Comparison of ENCODE assay signal across 15 mouse cellular contexts in the genomic region with DNA sequence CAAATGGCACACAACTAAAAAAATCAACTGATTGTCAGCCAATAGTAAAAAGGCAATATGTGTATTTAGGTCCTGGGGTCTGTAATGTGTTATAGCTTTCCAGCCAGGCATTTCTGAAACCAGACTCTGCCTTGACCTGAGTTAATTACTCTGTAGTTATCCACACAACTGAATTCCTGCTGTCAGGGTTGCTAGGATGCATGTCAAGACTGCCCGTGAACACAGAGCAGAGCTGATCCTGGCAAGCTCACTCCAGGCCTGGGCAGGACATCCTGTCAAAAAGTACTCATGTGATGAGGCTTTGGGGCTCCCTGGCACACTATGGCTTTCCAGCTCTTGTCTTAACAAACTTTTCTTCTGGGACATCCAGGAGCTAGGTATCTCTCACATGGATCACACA.
DNase-seq lines count a peak whose midpoint lies in the region; ATAC-seq and TF ChIP-seq lines count a peak whose summit lies in the region.
"Had no signal": no experiment of that assay in that cellular context is flagged by ENCODE, and none has a peak within 500 bp of the region (broad histone marks: within the 10 kb centered on the region; RNA-seq: fewer than 3 reads in every experiment).

No protein-coding gene starts in this region.

- no peak overlapping the region for H3K4me3 ChIP-seq in neural tube, embryonic 15.5 days (replicated peaks)
- H3K4me3 ChIP-seq in hindbrain, postnatal 0 days (ENCODE audit: low read length): no peak overlapping the region
- H3K4me3 ChIP-seq: embryonic facial prominence, embryonic 12.5 days; gastrocnemius, adult 2 months; layer of hippocampus, adult 2 months had no signal

- H3K27ac ChIP-seq in neural tube, embryonic 15.5 days (replicated peaks): no peak overlapping the region
- no peak overlapping the region for H3K27ac ChIP-seq in hindbrain, postnatal 0 days
- H3K27ac ChIP-seq: embryonic facial prominence, embryonic 12.5 days; gastrocnemius, adult 2 months; layer of hippocampus, adult 2 months had no signal

- no peak for ATAC-seq in neural tube, embryonic 15.5 days (ENCODE audit: low FRiP score)
- ATAC-seq in hindbrain, postnatal 0 days: peak; percentile 67

- H3K4me1 ChIP-seq in neural tube, embryonic 15.5 days: no peaks in the 10 kb centered on the region
- H3K4me1 ChIP-seq in hindbrain, postnatal 0 days (ENCODE audit: insufficient read depth, low read length): no peaks in the 10 kb centered on the region
- H3K4me1 ChIP-seq: embryonic facial prominence, embryonic 12.5 days had no signal

- no peaks in the 10 kb centered on the region for H3K36me3 ChIP-seq in neural tube, embryonic 15.5 days
- H3K36me3 ChIP-seq in hindbrain, postnatal 0 days (ENCODE audit: insufficient read depth, low read length): no peaks in the 10 kb centered on the region
- H3K36me3 ChIP-seq: embryonic facial prominence, embryonic 12.5 days; G1E had no signal

- no peaks in the 10 kb centered on the region for H3K9me3 ChIP-seq in neural tube, embryonic 15.5 days (replicated peaks)
- no peaks in the 10 kb centered on the region for H3K9me3 ChIP-seq in hindbrain, postnatal 0 days (ENCODE audit: low read length)
- H3K9me3 ChIP-seq: embryonic facial prominence, embryonic 12.5 days; G1E had no signal

- no peak for TF ChIP-seq CTCF in hindbrain, postnatal 0 days (IDR thresholded peaks at IDR 0.05; ENCODE audit: low read depth)

- peak; percentile 6 for DNase-seq in adrenal gland, postnatal 14 days
- no peak for DNase-seq in adrenal gland, adult 18-20 months (ENCODE audit: low spot score in 2 of 2)
- peak; percentile 17 for DNase-seq in neural tube, embryonic 10.5 days (ENCODE audit: extremely low spot score, low spot score)
- peak; percentile 48 for DNase-seq in hindbrain, postnatal 0 days (ENCODE audit: low spot score)
- peak; percentile 9 for DNase-seq in yolk sac, embryonic 10.5 days (ENCODE audit: low spot score)
- DNase-seq in kidney, postnatal 14 days: no peak
- no peak for DNase-seq in gastrocnemius, adult 18-20 months (ENCODE audit: low spot score)
- DNase-seq: gastrocnemius, adult 2 months; kidney, adult 18-20 months; lung, embryonic 14.5 days; thymus, adult 2 months had no signal

- H3K27me3 ChIP-seq in neural tube, embryonic 15.5 days (replicated peaks): no peaks in the 10 kb centered on the region
- H3K27me3 ChIP-seq in hindbrain, postnatal 0 days (ENCODE audit: insufficient read depth, low read length): no peaks in the 10 kb centered on the region
- H3K27me3 ChIP-seq: embryonic facial prominence, embryonic 12.5 days had no signal

- H3K9ac ChIP-seq in neural tube, embryonic 15.5 days (replicated peaks): no peak overlapping the region
- no peak overlapping the region for H3K9ac ChIP-seq in hindbrain, postnatal 0 days (replicated peaks; ENCODE audit: low read length)
- H3K9ac ChIP-seq: embryonic facial prominence, embryonic 12.5 days; lung, embryonic 14.5 days had no signal

- H3K4me2 ChIP-seq in neural tube, embryonic 15.5 days: no peak overlapping the region
- H3K4me2 ChIP-seq in hindbrain, postnatal 0 days (ENCODE audit: low read depth, low read length): no peak overlapping the region
- H3K4me2 ChIP-seq: embryonic facial prominence, embryonic 12.5 days; lung, embryonic 14.5 days had no signal

- WGBS in neural tube, embryonic 15.5 days: 10% methylated on average over 1 of the region's 1 CpGs
- 8% methylated on average over 1 of the region's 1 CpGs for WGBS in hindbrain, postnatal 0 days

Comparison
In these comparisons a context has a peak if more than half of its experiments do, and no peak if none do; other contexts are left out.
1. DNase-seq: peak in adrenal gland, postnatal 14 days (single experiment), neural tube, embryonic 10.5 days (single experiment), hindbrain, postnatal 0 days (single experiment) and yolk sac, embryonic 10.5 days (single experiment); none in adrenal gland, adult 18-20 months (0 of 2), kidney, postnatal 14 days (single experiment) and gastrocnemius, adult 18-20 months (single experiment).